Mouse (Mus musculus) erythroblast, embryonic 14.5 days (primary cell): ENCODE measurements around the gene Mrpl18. TPM values are rescaled to one million over a fixed set of nuclear protein-coding genes. Genes with fewer than 3 reads are reported as not detected.

Experiments
- H3K27me3 ChIP-seq: 2 replicates; pipeline ENCODE4 v1.6.1; 2012; ENCODE audit warnings: inconsistent platforms; ENCODE audit not compliant: control insufficient read depth
- H3K36me3 ChIP-seq: 2 replicates; pipeline ENCODE4 v1.6.1; 2012; ENCODE audit warnings: mild to moderate bottlenecking, inconsistent platforms; ENCODE audit not compliant: control insufficient read depth
- H3K4me1 ChIP-seq: 2 replicates; pipeline ENCODE4 v1.6.1; 2012; ENCODE audit warnings: inconsistent platforms; ENCODE audit not compliant: control insufficient read depth
- H3K4me3 ChIP-seq: replicated peaks from 2 replicates; pipeline ENCODE3; 2012; ENCODE audit warnings: moderate library complexity, mild to moderate bottlenecking, inconsistent platforms
- H3K9me3 ChIP-seq: 2 replicates; pipeline ENCODE4 v1.6.1; 2012; ENCODE audit warnings: low read length, inconsistent platforms, mixed read lengths; ENCODE audit not compliant: control insufficient read depth
- GATA1 ChIP-seq: IDR thresholded peaks from 2 replicates; pipeline ENCODE4 v1.6.1; 2012; ENCODE audit warnings: low read length, inconsistent platforms, mixed read lengths
- TAL1 ChIP-seq: IDR thresholded peaks from 3 replicates; pipeline ENCODE4 v1.6.1; 2012; ENCODE audit warnings: low read length, inconsistent platforms, mixed read lengths
- polyA plus RNA-seq: library from polyadenylated mRNA; stranded (reverse); fragments of >175 nt; gene quantifications from 2 replicates; pipeline ENCODE4 v1.2.3, GENCODE M21; 2012

Mrpl18 gene
- polyA plus RNA-seq, 1 experiment: 3.9 TPM

DNA sequence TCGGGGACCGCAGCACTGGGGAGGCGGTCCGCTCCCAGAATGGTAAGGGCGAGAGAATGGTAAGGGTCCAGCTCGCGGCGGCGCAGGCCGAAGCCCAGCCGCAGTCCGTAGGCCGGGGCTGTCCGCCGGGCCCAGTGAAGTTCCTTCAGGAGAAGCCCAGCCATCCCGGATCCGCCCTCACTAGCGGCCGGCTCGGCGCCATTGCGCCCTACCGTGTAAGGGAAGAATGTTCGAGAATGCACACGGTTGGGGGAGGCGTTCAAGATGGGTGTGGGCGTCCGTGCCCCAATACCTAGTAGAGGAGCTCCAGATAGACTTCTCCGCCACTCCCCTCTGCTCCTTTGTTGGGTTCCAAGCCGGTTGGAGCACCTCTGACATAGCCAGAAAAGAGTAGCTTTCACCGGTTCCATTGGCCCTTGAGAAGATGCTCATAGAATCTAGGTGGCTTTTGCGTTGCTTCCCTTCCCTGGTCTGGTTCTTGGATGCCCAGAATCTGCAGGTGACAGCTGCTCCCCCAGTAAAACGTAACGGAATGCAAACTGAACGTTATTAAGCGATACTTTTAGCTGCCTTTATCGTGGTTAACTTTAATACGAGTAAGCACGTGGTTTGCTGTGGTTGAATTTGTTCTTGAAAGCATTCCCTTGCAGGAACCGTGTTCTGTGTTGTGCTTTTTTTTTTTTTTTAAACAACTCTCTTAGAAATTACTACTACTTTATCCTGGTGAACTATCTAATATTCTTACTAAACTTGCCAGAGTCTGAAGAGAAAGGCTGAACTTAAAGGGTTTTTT lies 639 bp upstream of the Mrpl18 start:
- Histone ChIP-seq H3K4me3 (peak overlapping the region; percentile 90), H3K9me3 (no peaks in the 10 kb centered on the region), H3K36me3 (peaks cover 72% of the 10 kb centered on the region), H3K27me3 (no peaks in the 10 kb centered on the region), H3K4me1 (peaks cover 27% of the 10 kb centered on the region)
- TF ChIP-seq GATA1 (no peak), TAL1 (no peak)

DNA sequence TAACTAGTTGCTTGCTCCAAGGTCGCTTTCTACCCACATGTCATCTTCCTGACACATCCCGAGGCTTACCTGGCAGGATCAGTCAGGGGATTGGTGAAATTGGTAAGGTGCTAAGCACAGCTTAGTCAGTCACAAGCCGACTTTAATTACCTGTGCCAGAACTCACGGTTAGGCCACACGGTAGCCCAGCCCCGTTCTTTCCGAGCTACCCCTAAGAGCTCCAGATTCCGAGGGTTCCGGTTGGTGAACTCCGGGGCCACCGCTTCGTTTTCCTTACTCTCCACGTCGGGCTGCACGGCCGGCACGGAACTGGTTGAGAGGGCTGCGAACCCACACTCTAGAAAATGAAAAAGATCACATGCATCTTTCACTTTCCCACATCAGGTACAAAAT lies 661 bp downstream of the Mrpl18 start, which contains the start of gene Tcp1:
Gene Tcp1 (plus strand): TSS at position 214 of the 393 bp plus-strand sequence.
- H3K36me3 ChIP-seq: peaks cover 72% of the 10 kb centered on the region
- H3K4me3 ChIP-seq: peak within 1 kb of the TSS; percentile 90
- no peaks in the 10 kb centered on the region for H3K9me3 ChIP-seq
- H3K4me1 ChIP-seq: peaks cover 27% of the 10 kb centered on the region
- no peaks in the 10 kb centered on the region for H3K27me3 ChIP-seq
- no peak for TF ChIP-seq TAL1
- TF ChIP-seq GATA1: no peak

DNA sequence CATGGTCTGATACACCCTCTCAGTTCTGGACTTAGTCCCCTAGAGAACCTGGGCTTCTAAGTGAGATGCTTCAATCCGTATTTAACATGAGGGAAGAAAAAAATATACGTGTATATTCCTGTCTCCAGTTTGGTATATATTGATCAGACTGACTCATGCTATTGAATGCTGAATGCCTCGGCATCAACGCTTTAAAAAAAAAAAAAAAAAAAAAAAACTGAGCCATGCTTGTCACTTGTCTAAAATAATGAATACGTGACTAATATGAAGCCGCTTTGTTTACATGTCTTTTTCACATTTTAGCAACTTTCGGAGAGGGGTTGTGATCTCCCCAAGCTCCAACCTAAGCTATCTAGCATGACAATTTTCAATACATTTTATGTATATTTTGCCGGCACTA lies 5.8 kb downstream of the Mrpl18 start:
- peaks cover 76% of the 10 kb centered on the region for H3K36me3 ChIP-seq
- no peak overlapping the region for H3K4me3 ChIP-seq
- H3K9me3 ChIP-seq: no peaks in the 10 kb centered on the region
- TF ChIP-seq GATA1 (no peak), TAL1 (no peak)
- H3K4me1 ChIP-seq: peaks cover 12% of the 10 kb centered on the region
- H3K27me3 ChIP-seq: no peaks in the 10 kb centered on the region

DNA sequence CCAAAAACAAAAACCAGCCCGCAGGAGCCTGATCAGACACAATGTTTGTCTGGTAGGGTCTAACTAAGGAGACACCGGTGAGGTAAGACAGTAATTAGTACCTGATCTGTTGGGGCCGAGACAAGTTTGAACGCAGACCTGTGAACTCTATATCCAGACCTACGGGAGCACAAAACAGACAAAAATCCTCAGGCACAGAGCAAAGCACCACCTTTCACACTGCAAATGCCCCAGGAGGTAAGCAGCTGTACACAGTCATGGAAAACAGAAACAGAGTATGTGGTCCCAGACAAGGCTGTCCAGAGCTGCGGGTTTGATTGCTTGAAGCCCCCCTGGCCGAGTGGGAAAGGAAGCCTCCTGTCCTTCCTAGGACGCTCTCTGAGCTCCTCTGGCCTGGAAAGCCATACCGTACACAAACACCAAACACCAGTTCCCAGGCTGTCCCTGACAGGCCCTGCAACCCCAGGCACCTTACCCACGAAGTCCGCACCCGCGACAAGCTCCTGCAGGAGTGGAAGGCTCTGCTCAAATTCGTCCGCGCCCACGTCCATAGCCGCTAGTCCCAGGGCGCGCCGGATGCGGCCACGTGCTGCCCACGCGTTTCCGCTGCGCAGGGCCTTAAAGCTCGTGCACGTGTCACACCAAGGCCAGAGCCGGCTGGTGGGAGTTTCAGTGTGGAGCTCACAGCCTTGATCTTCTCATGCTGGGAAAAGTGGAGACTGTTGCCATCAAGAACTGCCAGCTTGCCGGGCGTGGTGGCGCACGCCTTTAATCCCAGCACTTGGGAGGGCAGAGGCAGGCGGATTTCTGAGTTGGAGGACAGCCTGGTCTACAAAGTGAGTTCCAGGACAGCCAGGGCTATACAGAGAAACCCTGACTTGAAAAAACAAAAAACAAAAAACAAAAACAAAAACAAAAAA lies 6.5 kb downstream of the Mrpl18 start, which contains the start of gene Pnldc1:
Gene Pnldc1 (minus strand): TSS at position 870 of the 920 bp plus-strand sequence.
- no peaks in the 10 kb centered on the region for H3K27me3 ChIP-seq
- TF ChIP-seq TAL1 (no peak), GATA1 (no peak)
- peaks cover 4% of the 10 kb centered on the region for H3K4me1 ChIP-seq
- peaks cover 80% of the 10 kb centered on the region for H3K36me3 ChIP-seq
- no peaks in the 10 kb centered on the region for H3K9me3 ChIP-seq
- H3K4me3 ChIP-seq: no peak within 1 kb of the TSS

DNA sequence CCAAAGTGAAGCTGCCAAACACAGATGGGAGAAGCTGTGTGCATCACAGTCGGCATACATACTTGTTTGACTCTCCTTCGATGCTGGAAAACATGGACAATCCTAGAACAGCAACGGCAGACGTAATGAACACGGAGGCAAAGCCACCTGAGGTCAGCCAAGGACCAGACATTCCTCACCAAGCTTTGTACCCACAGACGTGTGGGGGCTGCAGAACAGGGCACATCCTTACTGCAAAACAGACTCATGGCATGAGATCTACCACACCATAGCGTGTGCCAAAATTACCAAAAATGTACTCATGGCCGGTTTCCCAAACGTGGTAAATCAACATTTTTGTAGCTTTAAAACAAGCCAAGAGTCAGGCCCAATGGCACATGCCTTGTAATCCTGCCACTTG lies 9.7 kb downstream of the Mrpl18 start:
- Histone ChIP-seq H3K9me3 (no peaks in the 10 kb centered on the region), H3K4me1 (no peaks in the 10 kb centered on the region; the same call in 1 of the 2 replicates), H3K27me3 (no peaks in the 10 kb centered on the region), H3K36me3 (peaks cover 71% of the 10 kb centered on the region), H3K4me3 (no peak overlapping the region)
- no peak for TF ChIP-seq GATA1
- no peak for TF ChIP-seq TAL1

DNA sequence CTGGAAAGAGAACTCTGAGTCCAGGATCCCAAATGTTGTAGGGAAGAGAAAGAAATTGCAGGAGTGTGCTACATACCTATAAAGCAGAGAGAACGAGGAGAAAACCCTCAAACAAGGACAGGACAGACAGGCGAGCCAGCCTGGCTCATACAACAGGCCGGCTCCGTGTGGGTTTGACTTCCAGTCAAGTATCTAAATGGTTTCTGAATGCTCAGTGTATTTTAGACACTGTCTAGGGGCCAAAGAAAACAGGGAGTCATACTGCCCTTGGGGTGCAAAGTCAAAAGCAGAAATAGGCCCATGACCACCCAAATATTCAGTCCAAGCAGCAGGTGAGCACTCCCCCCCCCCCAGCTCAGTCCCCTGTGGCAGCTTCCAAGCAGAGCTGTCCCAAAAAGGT lies 10.3 kb downstream of the Mrpl18 start:
- Histone ChIP-seq H3K27me3 (no peaks in the 10 kb centered on the region), H3K4me1 (no peaks in the 10 kb centered on the region; the same call in 1 of the 2 replicates), H3K4me3 (no peak overlapping the region), H3K9me3 (no peaks in the 10 kb centered on the region), H3K36me3 (peaks cover 71% of the 10 kb centered on the region)
- no peak for TF ChIP-seq TAL1
- TF ChIP-seq GATA1: no peak

DNA sequence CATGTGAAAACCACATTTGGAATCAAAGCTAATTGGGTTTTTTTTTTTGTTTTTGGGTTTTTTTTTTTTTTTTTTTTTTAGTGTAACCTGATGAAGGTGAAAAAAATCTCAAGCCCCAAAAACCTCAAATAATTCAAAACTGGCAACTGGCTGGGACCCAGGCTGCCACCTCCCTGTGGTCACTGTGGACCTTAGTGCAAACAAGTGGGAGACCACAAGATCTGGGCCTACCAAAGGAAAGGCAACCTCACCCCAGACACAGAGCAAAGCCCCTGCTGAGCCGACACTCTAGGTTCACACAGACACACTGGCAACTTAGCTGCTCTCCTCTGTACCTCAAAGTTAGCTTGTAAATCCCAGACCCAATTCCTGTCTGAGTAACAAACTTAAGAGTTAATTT lies 11.8 kb downstream of the Mrpl18 start:
- peaks cover 67% of the 10 kb centered on the region for H3K36me3 ChIP-seq
- H3K27me3 ChIP-seq: no peaks in the 10 kb centered on the region
- H3K4me3 ChIP-seq: no peak overlapping the region
- H3K4me1 ChIP-seq: no peaks in the 10 kb centered on the region
- no peaks in the 10 kb centered on the region for H3K9me3 ChIP-seq
- TF ChIP-seq TAL1 (no peak), GATA1 (no peak)

DNA sequence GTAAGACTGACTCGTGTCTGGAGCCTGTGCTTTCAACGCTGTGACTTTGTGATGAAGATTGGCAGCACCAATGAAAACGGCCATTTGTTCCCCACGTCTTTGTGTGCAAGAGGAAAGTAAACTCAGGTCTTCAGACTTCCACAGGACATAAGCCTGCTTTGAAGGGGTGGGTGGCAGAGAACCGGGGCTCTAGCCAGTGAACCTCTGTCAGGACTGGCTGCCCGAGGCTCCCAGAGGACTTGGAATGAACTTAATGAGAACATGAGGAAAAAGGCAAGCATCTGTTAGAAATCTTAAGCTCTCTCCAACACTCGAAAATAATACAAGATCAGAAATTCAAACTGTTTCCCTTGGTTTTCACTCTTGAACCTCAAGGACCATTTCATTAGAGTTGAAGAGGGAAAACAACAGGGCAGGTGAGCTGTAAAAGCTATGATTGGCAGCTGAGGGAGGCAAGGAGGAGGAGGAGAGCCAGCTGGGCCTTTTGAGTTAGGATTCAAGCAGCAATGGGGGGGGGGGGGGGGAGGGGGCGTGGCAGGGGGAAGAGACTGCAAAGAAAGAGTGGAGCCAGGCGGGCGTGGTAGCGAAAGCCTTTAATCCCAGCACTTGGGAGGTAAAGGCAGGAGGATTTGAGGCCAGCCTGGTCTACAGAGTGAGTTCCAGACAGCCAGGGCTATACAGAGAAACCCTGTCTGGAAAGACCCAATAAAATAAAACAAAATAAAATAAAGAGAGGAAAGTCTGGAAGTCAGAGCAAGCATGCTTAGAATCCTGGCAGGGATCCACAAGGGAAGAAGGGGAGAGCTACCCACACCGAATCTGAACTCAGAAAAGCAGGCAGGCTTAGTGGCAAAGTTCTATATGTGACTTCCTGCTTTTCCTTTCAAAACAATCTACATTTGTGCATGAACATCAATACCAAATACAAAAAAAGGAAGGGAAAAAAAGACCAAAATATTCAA lies 12.5 kb downstream of the Mrpl18 start:
- H3K36me3 ChIP-seq: peaks cover 63% of the 10 kb centered on the region
- TF ChIP-seq TAL1 (no peak), GATA1 (no peak)
- no peaks in the 10 kb centered on the region for H3K4me1 ChIP-seq

More for the DNA sequence above, 12.5 kb downstream of the Mrpl18 start:
- H3K9me3 ChIP-seq: no peaks in the 10 kb centered on the region
- no peak overlapping the region for H3K4me3 ChIP-seq
- H3K27me3 ChIP-seq: no peaks in the 10 kb centered on the region
